Mouse (Mus musculus): Measurements from ENCODE around the gene Ndufaf1.
A peak's percentile ranks its signal among the peaks of the same experiment; 100 is the strongest.
"Not testable (repeated sequence)": the region's sequence is repeated elsewhere in the genome, so short reads cannot be mapped to it uniquely, and the experiment has no call there.

Ndufaf1 gene

DNA sequence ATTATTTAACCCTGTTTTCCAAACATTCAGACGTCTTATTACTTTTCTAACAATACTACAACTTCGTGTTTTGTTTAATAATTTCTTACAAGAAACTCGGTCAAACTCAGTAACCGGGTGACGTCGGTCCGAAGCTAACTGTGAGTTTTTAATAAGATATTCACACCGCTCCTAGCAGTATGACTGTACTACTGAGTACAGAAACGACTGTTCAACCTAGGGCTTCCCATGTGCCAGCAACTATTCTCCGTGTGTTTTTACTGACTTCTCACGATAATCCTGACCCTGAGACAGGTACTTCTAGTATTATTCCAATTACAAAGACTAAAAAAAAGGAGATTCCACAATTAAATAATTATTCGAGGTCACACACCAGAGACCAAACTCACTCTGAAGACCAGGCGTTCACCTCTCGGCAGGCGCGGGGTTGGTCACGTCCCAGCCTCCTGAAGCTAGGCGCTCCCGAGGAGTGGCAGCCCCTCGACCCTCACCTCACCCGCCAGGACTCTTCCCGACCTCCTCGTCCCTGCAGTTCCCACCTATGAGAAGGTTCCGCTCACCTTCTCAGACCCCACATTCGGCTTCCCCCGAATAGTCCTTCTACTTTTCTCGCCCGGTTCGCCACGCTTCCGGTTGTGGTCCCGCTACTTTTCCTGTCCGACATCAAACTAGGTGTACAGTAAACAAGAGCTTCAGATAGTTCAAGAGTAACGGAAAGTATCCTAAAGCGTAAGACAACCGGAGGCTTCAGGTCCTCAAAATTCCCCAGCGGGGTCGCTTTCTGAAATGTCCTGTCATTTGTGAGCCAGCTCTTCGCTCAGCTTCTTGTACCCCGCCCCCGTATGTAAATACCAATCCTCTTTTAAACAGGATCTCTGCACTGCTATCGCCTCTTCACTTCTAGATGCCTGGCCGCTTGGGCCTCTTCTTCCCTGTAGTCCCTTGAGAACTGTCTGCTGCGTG lies at the start of gene Ndufaf1:
Gene Ndufaf1, minus strand, starts transcription at position 608 of the 963 bp plus-strand sequence.
- peak; percentile 89 for DNase-seq (ENCODE audit: low spot score)

DNA sequence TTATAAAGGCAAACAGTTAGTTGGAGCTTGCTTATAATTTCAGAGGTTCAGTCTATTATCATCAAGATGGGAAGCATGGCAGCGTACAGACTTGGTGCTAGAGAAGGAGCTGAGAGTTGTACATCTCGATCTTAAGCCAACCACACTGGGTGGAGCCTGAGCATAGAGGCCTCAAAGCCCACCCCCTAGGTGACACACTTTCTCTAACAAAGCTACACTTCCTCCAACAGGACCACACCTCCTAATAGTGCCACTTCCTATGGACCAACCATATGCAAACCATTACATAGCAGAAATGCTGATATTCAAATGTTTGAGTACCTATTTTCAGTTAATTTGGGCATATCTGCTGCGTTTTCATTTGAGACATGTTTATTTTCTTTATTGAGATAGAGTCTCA lies 47.4 kb upstream of the Ndufaf1 start:
- no peak for DNase-seq (ENCODE audit: low spot score)

DNA sequence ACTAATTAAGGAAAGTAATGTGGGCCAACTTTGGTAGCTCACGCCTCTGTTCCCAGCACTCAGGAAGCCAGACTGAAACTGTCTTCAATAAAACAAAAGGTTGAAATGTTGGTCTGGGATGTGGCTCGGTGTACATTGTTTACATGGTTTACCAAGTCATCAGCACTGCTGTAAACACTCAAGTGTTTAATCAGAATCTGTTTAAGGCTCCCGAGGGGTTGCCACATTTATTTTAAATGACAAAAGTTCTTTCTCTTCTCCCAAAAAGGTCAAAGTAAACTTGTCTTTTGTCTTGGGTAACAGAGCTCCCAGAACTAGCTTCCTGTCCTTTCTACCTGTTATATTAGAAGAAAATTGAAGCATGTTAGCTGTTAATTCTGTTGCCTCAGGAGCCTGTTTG lies 45.0 kb upstream of the Ndufaf1 start:
- DNase-seq (ENCODE audit: low spot score) = no peak

DNA sequence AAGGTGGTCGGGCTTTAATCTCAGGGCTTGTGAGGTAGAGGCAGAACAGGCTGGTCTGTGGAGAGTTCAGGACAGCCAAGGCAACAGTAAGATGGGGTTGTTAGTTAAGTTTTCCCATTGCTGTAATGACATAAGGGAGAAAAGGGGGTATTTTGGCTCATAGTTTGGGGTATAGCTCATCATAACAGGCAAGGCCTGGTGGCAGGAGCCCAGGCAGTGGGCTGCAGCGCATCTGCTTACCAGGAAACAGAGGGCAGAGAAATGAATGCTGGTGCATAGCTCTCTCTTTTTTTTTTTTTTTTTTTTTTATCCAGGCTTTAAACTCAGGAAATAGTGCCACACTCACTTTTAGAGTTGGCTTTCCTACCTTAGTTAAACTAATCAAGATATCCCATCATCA lies 40.5 kb upstream of the Ndufaf1 start:
- DNase-seq (ENCODE audit: low spot score) = no peak

DNA sequence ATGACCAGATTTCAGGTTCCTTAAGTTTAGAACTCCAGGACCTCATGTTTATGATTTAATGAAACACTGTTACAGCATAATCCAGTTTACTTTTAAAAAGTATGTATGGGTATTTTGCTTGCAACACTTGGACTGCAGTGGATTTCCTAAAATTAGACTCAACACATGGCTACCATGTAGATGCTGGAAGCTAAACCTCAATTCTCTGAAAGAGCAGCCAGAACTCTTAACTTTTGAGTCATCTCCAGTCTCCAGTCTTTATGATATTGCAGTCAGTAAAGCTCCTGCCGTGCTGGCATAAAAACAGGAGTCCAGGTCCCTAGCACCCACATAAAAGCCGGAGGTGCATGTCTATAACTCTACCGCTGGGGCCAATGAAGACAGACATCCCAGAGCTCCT lies 37.3 kb upstream of the Ndufaf1 start:
- DNase-seq (ENCODE audit: low spot score) = no peak

DNA sequence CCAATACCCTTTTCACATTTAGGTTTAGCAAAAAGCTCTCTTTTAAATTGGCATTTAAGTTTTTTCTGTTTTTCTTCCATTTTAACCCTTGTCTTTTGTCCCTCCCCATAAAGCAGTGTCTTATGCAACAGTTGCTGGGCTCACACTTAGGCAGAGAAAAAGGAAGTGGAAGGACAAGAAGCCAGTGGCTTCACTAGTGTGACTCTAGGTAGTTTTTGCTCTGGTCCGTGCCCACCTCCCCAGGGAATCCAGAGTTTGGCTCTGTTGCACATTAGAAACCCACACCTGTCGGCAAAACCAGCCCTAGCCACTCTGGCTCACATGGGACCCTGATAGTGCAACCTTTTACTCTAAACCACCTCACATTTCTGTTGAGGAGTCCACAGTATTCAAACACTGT lies 35.8 kb upstream of the Ndufaf1 start:
- DNase-seq (ENCODE audit: low spot score) = no peak

DNA sequence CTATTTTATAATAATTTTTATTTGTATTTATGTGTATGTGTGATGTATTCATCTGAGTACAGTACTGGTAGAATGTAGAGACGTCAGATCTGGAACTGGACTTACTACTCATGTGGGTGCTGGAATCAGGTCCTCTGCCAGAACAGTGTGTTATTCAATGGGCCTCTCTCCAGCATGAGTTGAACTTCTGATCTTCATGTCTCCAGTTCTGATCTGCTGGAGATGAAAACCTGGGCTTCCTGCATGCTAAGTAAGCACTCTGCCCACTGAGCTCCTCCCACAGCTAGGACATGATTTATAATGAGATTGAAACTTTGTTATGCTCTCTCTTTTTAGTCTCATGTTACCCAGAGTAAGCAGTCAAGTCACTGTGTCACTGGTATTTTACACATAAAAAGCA lies 33.5 kb upstream of the Ndufaf1 start:
- no peak for DNase-seq (ENCODE audit: low spot score)

DNA sequence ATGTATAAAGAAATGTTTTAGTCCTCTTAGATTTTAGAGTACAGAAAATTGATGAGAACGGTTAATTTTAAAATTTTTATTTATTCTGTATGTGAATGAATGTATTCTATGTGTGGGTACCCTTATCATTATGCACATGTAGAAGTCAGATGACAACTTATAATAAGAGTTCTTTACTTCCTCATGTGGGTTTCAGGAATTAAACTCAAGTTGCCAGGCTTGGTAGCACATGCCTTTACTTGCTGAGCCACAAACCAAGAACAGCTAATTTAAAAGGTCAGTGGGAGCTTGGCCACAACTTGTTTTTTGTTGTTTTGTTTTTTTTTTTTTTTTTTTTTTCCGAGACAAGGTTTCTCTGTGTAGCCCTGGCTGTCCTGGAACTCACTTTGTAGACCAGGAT lies 32.2 kb upstream of the Ndufaf1 start:
- no peak for DNase-seq (ENCODE audit: low spot score)

DNA sequence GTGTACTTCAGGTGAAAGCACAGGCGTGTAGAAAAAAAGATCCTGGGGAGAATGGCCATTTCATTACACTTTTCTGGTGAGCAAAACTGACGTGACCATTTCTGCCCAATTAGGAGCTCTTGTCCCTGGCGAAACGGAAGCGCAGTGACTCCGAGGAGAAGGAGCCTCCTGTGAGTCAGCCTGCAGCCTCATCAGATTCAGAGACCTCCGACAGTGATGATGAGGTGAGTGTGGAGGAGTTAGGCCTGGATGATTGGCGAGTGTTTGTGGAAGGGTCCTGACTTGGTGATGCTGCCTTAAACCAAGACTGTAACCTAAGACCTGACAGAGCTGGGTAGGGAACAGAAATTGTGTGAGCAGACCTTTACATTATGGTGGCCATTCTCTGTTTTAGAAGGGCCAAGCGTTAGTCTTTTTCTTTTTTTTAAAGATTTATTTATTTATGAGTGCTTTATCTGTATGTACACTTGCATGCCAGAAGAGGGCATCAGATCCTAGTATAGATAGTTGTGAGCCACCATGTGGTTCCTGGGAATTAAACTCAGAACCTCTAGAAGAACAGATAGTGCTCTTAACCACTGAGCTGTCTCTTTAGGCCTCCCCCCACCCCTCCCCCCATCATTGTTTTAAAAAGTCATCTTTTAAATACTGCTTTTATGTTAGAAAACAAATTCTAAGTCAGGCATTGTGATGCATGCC lies 29.5 kb upstream of the Ndufaf1 start:
- DNase-seq (ENCODE audit: low spot score) = peak; percentile 46

DNA sequence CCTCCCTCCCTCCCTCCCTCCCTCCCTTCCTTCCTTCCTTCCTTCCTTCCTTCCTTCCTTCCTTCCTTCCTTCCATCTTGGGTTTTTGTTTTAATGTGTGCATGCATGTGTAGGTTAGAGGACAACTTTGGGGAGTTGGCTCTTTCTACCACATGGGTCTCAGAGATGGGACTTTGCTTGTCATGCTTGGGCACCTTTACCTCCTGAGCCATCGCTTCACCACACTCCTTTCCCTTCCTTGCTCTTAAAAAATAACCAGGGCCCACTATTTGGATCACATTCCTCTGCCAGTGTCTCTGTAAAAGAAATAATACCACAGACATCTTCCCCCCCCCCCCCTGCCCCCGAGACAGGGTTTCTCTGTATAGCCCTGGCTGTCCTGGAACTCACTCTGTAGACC lies 21.1 kb upstream of the Ndufaf1 start:
- no peak for DNase-seq (ENCODE audit: low spot score)

DNA sequence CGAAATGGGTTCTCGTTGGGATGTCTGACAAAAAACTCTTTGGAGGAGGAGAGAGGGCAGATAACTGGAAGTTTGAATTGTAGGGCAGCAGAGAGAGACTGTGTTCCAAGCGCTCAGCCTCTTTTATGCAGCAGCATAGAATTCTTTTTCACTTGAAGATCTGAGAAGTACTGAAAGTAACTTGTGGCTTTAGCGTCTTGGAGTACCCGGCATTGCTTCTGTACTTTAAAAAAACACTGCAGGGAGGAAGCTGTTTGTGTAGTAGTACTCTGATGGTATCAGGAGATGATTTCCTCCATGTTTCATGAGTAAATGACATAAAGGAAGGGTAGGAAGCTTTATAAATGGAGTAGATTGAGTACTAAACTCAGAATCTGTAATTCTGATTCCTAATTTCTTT lies 13.2 kb upstream of the Ndufaf1 start:
- no peak for DNase-seq (ENCODE audit: low spot score)

DNA sequence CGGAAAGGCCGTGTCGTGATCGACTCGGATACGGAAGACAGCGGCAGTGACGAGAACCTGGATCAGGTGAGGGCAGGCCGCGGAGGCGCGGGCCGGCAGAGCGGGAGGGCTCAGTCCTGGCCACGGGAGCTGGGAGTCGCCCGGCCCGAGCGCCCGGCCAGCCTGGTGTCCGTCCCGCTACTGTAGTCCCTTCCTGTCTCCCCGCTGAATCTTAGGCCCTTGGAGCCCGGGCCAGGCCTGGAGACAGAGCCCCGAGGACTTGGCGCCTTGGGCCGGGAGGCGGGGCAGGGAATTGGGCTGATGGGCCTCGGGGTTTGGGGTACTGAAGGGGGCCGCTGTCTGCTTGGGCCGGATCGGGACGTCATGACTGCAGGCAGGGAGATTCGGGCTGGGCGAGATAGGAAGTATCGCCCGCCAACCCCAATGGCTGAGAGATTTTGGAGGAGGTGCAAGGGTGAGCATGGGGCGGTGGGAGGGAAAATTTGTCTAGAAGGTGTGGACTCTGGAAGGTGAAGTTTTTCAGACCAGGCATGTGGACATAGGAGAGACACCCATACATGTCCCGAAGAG lies 12.7 kb upstream of the Ndufaf1 start:
- DNase-seq (ENCODE audit: low spot score) = no peak

DNA sequence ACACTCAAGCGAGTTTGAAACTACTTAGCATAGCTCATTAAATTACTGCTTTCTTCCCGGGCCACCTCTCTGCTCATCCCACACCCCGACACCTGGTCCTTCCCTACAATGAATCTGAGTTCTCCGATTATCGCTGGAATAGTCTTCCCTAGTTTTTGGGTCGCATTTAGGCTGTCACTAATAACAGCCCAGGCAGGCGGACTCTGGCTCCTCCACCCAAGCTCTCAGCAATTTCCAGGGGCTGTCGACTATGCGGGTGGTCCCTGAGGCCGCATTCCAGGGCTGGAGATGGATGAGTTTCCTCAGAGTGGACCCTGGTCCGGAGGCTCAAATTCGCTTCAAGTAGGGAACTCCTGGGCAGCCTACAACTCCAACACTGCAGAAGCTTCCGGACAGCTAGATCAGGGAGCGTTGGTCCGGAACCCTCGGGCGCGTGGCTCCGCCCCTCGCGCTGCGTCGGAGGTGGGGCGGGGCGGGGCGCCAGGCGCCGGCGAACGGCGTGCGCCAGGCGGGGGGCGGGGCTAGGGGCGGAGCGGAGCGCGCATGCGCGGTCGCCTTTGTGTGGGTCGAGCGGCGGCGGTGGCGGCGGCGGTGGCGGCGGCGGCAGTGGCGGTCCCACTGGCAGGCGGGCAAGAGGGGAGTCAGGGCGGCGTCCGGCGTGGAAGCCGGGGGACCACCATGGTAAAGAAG lies 12.0 kb upstream of the Ndufaf1 start, which contains the start of gene Rtf1:
Gene Rtf1, plus strand, starts transcription at position 544 of the 690 bp plus-strand sequence.
- peak; percentile 89 for DNase-seq (ENCODE audit: low spot score)

DNA sequence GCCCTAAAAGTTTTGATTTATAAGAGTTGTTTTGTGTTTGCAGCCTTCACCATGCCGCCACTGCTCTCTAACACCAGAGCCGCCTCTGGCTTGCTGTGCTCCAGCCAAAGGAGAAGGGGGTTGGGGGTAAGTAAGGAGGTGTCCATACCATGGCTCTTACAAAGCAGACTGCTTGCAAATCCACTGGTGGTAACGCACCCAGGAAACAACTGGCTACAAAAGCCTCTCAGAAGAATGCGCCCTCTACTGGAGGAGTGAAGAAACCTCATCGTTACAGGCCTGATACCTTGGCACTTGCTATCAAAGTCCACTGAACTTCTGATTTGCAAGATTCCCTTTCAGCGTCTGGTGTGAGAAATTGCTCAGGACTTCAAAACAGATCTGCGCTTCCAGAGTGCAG lies 6.4 kb upstream of the Ndufaf1 start:
- DNase-seq (ENCODE audit: low spot score) = no peak

DNA sequence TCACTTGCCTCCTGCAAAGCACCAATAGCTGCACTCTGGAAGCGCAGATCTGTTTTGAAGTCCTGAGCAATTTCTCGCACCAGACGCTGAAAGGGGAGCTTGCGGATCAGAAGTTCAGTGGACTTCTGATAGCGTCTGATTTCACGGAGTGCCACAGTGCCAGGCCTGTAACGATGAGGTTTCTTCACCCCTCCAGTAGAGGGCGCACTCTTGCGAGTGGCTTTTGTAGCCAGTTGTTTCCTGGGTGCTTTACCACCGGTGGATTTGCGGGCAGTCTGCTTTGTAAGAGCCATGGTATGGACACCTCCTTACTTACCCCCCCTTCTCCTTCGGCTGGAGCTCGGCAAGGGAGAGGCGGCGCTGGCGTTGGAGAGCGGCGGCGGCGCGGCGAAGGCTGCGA lies 3.1 kb upstream of the Ndufaf1 start:
- DNase-seq (ENCODE audit: low spot score) = not testable (repeated sequence)

DNA sequence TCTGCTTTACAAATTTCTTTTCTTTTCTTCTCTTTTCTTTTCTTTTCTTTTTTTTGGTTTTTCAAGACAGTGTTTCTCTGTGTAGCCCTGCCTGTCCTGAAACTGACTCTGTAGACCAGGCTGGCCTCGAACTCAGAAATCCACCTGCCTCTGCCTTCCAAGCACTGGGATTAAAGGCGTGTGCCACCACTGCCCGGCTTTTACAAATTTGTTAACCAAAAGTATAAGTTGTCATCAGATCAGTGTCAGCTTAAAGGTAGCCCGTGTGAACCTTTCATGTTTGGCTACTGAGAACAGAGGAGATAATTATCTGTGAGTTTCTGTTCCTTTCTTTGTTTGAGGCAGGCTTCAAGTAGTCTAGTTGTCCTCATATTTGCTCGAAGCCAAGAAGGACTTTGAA lies 18.4 kb downstream of the Ndufaf1 start:
- no peak for DNase-seq (ENCODE audit: low spot score)

DNA sequence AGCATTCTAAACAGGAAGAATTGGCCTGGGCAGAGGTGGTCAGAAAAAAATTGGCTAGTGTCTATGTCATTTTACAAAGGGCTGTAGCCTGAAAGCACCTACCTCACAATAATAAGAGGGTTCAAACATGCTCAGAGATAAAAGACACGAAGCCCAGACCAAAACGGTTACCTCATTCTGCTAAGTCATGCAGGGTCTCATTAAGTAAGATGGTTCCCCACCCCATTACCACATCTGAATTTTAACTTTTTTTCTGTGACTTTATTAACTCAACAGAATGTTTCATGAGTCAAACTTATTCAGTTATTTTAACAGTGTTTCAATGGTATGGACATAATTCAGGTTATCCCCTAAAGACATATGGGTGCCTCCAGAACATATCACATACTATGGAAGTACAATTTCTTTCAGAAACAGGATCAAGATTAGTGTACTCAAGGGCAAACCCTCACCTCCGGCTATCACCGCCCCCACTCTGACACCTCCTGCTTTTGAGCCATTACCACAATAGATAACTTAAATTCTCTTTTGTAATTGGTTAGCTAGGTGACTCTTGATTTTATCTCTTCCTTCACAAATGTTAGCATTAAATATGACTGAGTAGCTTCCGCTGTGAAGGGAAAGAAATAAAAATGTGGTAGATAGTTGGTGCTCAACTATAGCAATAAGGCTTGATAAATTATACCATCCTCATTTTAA lies 21.3 kb downstream of the Ndufaf1 start:
- DNase-seq (ENCODE audit: low spot score) = no peak

DNA sequence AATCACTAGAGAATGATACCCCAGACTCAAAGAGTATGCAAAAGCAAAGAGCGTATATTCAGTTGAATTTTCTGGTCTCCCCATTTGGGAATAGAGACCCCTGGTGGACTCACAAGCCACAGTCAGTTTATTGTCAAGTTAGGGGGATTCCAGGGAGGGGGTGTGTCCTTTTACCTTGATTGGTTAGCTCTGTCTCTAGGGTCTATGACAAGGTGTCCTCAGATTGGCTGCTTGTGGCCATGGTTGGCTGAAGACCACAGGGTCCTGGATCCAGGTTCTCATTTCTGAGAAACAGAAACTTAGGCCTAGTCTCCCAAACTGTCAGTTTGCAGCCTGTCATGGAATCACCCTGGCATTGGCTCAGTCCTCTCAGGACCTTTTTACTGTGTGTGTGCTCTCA lies 25.8 kb downstream of the Ndufaf1 start:
- no peak for DNase-seq (ENCODE audit: low spot score)

DNA sequence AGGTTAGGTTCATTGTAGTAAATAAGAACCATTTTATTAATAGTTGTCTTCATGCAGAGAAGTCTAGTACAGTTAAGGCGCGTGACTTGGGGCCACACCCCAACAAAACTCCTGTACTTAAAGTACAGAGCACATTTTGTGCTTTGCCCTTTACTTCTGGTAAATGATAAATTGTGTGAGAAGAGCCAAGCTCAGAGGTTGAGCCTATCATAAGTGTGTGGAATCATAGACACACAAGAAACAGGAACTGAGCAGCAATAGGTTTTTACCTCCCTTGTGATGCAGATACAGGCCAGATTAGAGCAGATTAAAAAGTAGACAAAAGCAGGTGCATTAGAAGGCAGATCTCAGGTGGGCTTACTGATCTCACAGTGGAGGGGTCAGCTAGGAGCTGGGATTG lies 41.3 kb downstream of the Ndufaf1 start:
- DNase-seq (ENCODE audit: low spot score) = no peak

DNA sequence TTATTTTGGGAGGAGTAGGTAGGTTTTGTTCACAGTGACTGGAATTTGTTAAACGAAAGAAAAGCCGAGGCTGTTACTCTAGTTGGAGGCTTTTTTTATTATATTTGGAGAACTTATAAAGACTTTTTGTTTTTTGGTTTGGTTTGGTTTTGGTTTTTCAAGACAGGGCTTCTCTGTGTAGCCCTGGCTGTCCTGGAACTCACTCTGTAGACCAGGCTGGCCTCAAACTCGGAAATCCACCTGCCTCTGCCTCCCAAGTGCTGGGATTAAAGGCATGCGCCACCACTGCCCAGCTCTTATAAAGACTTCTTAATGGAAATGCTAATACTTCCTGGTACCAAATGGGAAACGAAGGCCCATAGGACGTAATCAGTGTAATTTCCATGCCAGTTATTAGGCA lies 43.6 kb downstream of the Ndufaf1 start:
- DNase-seq (ENCODE audit: low spot score) = not testable (repeated sequence)

DNA sequence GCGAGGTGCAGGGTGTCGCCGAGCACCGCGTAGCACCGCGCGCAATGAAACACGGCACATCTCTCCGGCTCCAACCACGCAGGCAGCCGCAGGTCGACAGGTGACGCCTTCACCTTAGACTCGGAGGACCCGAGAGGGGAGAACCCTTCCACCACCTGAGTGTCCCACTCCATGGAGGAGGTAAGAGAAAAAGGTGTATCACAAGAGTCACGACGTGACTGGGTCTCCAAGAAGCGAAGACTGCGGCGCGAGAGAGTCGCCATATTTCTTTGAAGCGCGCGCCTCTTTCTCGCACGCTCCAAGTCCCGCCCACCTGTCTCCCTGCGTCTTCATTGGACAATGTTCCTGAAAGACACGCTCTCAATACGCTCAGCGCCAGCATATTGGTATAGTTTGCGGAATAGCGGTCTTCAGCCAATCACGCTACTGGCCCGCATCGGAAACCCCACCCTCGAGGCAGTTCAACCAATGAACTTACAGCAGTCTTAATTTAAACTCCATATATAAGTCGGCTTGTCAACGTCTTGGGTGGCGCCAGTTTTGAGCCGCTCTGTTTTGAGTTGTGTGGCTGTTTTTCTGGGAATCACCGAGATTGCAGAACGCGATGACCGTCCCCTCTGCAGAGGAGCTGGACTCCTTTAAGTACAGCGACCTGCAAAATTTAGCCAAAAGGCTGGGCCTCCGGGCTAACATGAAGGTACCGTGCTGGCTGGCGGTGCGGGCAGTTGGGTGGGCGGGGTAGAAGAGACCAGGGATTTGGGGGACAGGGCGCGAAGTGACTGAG lies 44.2 kb downstream of the Ndufaf1 start, which contains the start of the genes Nusap1 and Oip5:
Gene Nusap1, plus strand, starts transcription at position 100 of the 784 bp plus-strand sequence.
Gene Oip5, minus strand, starts transcription at position 271 of the 784 bp plus-strand sequence.
- peak; percentile 99 for DNase-seq (ENCODE audit: low spot score)
